Mouse (Mus musculus) layer of hippocampus, adult 6 months (tissue): ENCODE data around the gene Birc3. TPM values are rescaled to one million over a fixed set of nuclear protein-coding genes. Genes with fewer than 3 reads are reported as not detected.

Experiments
- long read RNA-seq, 2 experiments: library from polyadenylated mRNA; unstranded; transcript quantifications; one replicate each; pipeline ENCODE4 v2.0.0; 2019 to 2020
- polyA plus RNA-seq: library from polyadenylated mRNA; unstranded; fragments of <200 nt; fragmentation: Nextera tagmentation; gene quantifications from 2 replicates; pipeline ENCODE4 v1.2.3, GENCODE M21; 2021

Birc3 gene
- 1.2 TPM in 2 replicates for polyA plus RNA-seq
- long read RNA-seq, experiment 1, partial matches to known transcripts = 0 of 3 reads
- long read RNA-seq, experiment 1, other reads (novel, unspliced or antisense) = 3 of 3 reads
- long read RNA-seq, experiment 2, transcript Birc3-201 (9 exons, 2,667 nt) = major isoform, 8 of 12 reads
- long read RNA-seq, experiment 2, partial matches to known transcripts = 0 of 12 reads
- long read RNA-seq, experiment 2, other reads (novel, unspliced or antisense) = 4 of 12 reads

DNA sequence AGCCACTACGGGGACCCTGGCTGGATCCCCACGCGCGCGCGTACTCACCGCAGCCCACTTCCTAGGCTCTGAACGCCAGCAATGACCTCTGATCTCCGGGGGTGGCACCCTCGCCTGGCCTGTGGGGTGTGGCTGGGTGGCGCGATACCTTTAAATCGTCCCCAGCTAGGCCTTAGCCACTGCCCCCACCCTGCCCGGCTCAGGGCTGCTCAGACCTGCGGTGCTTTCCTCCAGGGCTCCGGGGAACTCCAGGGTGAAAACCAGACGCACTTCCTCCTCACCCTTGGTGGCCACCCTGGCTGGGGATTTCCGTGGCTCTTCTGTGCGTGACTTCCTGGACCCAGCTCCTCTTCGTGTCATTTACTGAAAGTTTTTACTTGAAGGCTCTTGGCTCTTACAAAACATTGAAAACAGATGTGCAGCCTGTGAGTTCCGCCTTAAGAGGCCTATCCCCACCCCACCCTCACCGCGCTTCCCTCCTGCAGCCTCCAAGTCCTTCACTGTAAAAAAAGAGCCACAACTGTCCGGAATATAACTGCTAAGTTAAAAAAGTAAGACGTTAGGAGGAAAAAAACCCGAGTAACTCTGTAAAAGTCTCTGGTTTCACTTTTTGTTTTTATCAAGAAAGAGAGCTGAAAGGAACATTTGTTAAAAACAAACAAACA, at the start of gene Birc3:
TSS of gene Birc3 (minus strand) at position 412 of the 665 bp plus-strand sequence.

DNA sequence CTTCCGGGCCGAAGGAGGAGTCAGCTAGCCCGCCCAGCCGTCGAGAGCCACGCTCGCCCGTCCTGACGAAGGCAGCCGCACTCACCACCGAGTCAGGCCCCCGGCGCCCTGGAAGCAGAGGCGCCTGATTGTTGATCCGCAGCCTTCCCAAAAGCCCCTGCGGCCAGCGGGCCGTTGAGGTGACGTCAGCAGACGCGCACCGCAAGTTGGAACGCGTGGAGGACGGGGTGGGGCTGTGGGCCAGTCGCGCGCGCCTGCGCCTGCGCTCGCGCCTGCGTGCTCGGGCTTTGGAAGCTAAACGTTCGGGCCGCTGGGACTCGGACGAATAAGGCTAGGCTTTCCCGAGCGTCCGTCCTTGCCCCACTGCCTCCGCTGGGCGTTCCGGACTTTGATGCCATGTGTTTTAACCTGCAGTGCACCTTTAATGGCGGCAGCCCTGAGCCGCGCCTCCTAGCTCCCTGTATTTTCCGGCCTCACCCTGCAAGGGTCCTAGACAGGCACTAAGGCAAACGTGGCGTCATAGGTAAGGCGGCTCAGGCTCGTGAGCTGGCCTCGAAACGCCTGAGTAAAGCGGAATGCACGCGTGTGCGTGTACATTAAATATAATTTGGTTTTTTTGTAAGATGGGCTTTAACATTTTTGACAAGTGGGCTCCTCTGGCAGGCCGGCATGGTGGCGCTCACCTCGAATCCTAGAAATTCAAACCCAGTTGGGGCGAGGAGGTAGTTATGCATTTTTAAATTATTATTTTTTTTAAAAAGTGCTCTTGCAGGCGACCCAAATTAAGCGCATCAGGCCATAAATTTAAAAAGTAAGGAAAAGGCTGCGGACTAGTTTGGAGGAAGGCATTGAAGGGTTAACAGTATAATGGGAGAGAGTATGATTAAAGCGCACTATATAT, 35.8 kb downstream of the Birc3 start, which contains the start of gene Birc2:
TSS of gene Birc2 (minus strand) at position 160 of the 901 bp plus-strand sequence.

Other genes starting within 250 kb of the Birc3 start
- not detected in 2 replicates for gene Mmp20, start 245.0 kb downstream of the Birc3 start, polyA plus RNA-seq
- gene Mmp7, start 181.1 kb downstream of the Birc3 start, polyA plus RNA-seq = not detected in 2 replicates
- 11.6 and 12.7 TPM in 2 replicates for gene Tmem123, start 109.1 kb downstream of the Birc3 start, polyA plus RNA-seq
- 16.7 and 18.1 TPM in 2 replicates for gene Birc2, start 36.1 kb downstream of the Birc3 start, polyA plus RNA-seq
- gene Yap1, start 131.4 kb upstream of the Birc3 start, polyA plus RNA-seq = 2.7 and 3.1 TPM in 2 replicates
- gene Cfap300, start 169.6 kb upstream of the Birc3 start, polyA plus RNA-seq = 1.8 and 3.4 TPM in 2 replicates